Mouse (Mus musculus): ENCODE measurements around the gene Tmem151b. TPM values are rescaled to one million over a fixed set of nuclear protein-coding genes. Genes with fewer than 3 reads are reported as not detected.

Tmem151b gene
- polyA plus RNA-seq, 1 experiment from 2014 or later, result 29.3 TPM

DNA sequence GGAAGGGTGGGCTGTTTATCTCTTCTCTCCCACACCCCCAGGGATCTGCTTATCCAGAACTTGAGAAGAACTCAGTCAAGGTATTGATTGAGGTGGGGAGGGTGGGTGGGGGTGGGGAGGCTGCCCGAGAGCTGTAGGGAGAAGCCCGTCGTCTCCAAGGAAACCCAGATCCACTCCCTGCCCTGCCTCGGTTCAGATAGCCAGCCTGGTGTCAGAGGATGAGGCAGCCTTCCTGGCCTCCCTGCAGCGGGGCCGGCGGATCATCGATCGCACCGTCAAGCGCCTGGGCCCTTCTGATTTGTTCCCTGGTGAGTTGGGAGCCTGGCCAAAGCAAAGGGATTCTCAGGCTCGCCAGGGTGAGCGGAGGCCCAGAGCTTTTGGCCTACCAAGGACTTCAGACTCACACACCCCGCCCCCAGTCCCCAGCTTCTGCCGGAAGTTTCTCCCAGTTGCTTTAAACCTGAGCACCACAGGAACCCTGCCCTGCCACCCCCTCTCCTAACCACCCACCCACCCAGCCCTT is 34.2 kb downstream of the Tmem151b start:
- H3K9ac ChIP-seq (ENCODE audit: low read depth, low read length), result no peak overlapping the region
- no peaks in the 10 kb centered on the region for H3K9me3 ChIP-seq (ENCODE audit: control insufficient read depth, low read length)
- no peaks in the 10 kb centered on the region for H3K27me3 ChIP-seq (replicated peaks; ENCODE audit: control insufficient read depth, insufficient read depth, low read length)
- no peak for ATAC-seq
- no peak overlapping the region for H3K4me3 ChIP-seq (ENCODE audit: low read length)
- no peaks in the 10 kb centered on the region for H3K4me1 ChIP-seq (ENCODE audit: control insufficient read depth, insufficient read depth, low read depth, low read length)
- 52% methylated on average over 15 of the region's 15 CpGs for WGBS
- no peak overlapping the region for H3K4me2 ChIP-seq (ENCODE audit: low read length)
- H3K27ac ChIP-seq (ENCODE audit: low read depth, low read length), result no peak overlapping the region
- H3K36me3 ChIP-seq (ENCODE audit: control insufficient read depth, insufficient read depth, low read length), result peaks cover 3% of the 10 kb centered on the region; the same call in 1 of the 2 replicates

DNA sequence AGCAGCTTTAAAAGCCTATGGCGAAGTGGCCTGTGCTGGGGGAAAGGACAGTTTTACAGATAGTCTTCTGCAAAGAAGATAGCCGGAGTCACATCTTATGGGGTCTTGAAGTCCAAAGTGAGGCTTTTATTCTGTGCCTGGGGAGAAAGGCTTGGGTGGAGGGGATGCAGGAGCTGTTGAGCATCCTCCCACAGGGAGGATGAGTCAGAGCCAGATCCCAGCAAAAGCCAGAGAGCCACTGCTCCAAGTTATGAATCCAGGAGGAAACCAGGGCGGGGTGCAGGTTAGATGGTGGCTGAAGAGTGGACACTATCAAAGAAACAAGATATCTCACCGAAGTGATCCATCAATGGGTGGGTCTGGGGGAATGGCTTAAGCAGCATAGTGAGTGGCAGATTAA is 37.7 kb downstream of the Tmem151b start:
- Histone ChIP-seq H3K4me1 (ENCODE audit: control insufficient read depth, insufficient read depth, low read depth, low read length) (peaks cover 7% of the 10 kb centered on the region), H3K36me3 (ENCODE audit: control insufficient read depth, insufficient read depth, low read length) (peaks cover 13% of the 10 kb centered on the region), H3K9me3 (ENCODE audit: control insufficient read depth, low read length) (no peaks in the 10 kb centered on the region), H3K4me2 (ENCODE audit: low read length) (no peak overlapping the region), H3K9ac (ENCODE audit: low read depth, low read length) (no peak overlapping the region), H3K27me3 (replicated peaks; ENCODE audit: control insufficient read depth, insufficient read depth, low read length) (no peaks in the 10 kb centered on the region), H3K4me3 (ENCODE audit: low read length) (no peak overlapping the region), H3K27ac (ENCODE audit: low read depth, low read length) (no peak overlapping the region)
- 95% methylated on average over 4 of the region's 4 CpGs for WGBS
- no peak for ATAC-seq

DNA sequence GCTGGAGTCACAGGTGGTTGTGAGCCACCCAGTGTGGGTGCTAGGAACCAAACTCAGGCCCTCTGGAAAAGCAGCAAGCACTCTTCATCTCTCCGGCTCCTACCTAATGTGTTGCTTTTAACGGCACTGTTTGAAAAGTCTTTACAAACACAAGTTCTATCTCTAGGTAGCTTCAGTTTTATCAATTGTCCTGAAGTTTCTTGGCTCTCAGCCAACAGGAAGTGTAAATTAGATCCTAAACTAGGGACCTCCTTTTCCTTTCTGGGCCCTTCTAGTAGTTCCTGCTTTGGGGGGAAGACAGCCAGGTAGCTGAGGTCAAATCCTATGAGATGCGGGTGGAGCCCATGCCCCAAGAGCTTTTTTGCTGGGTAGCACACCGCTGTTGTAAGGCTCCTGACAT is 38.6 kb downstream of the Tmem151b start:
- no peaks in the 10 kb centered on the region for H3K27me3 ChIP-seq (replicated peaks; ENCODE audit: control insufficient read depth, insufficient read depth, low read length)
- no peaks in the 10 kb centered on the region for H3K9me3 ChIP-seq (ENCODE audit: control insufficient read depth, low read length)
- H3K4me2 ChIP-seq (ENCODE audit: low read length), result no peak overlapping the region
- peaks cover 7% of the 10 kb centered on the region for H3K4me1 ChIP-seq (ENCODE audit: control insufficient read depth, insufficient read depth, low read depth, low read length)
- H3K36me3 ChIP-seq (ENCODE audit: control insufficient read depth, insufficient read depth, low read length), result peaks cover 13% of the 10 kb centered on the region
- H3K27ac ChIP-seq (ENCODE audit: low read depth, low read length), result no peak overlapping the region
- WGBS, result 92% methylated on average over 4 of the region's 4 CpGs
- H3K9ac ChIP-seq (ENCODE audit: low read depth, low read length), result no peak overlapping the region
- no peak overlapping the region for H3K4me3 ChIP-seq (ENCODE audit: low read length)
- ATAC-seq, result no peak

DNA sequence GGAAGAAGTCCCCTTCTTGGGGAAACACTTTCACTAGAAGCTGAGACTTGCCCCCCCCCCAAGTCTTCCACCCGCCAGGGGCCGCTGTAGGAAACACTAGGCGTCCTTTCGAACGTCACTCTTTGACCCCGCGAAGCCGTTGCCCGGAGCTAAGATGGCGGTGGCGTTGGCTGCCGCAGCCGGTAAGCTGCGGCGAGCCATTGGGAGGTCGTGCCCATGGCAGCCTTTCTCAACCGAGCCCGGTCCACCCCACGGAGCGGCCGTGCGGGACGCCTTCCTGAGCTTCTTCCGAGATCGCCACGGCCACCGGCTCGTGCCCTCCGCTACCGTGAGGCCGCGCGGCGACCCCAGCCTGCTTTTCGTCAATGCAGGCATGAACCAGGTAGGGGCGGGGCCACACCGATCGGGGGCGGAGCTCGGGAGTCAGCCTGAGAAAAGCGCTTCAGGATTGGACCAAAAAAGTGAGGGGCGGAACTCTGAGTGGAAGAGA is 42.7 kb downstream of the Tmem151b start, which contains the start of gene Aars2:
Gene Aars2 (plus strand): TSS at position 142 of the 490 bp plus-strand sequence.
- peak within 1 kb of the TSS; percentile 85 for H3K4me3 ChIP-seq (ENCODE audit: low read length)
- peaks cover 13% of the 10 kb centered on the region for H3K36me3 ChIP-seq (ENCODE audit: control insufficient read depth, insufficient read depth, low read length)
- H3K4me1 ChIP-seq (ENCODE audit: control insufficient read depth, insufficient read depth, low read depth, low read length), result peaks cover 7% of the 10 kb centered on the region
- peak within 1 kb of the TSS; percentile 90 for H3K9ac ChIP-seq (ENCODE audit: low read depth, low read length)
- 1% methylated on average over 42 of the region's 42 CpGs for WGBS
- peak within 1 kb of the TSS; percentile 49 for H3K4me2 ChIP-seq (ENCODE audit: low read length)
- peak within 1 kb of the TSS; percentile 97 for H3K27ac ChIP-seq (ENCODE audit: low read depth, low read length)
- ATAC-seq, result peak; percentile 95
- H3K9me3 ChIP-seq (ENCODE audit: control insufficient read depth, low read length), result no peaks in the 10 kb centered on the region
- no peaks in the 10 kb centered on the region for H3K27me3 ChIP-seq (replicated peaks; ENCODE audit: control insufficient read depth, insufficient read depth, low read length)

DNA sequence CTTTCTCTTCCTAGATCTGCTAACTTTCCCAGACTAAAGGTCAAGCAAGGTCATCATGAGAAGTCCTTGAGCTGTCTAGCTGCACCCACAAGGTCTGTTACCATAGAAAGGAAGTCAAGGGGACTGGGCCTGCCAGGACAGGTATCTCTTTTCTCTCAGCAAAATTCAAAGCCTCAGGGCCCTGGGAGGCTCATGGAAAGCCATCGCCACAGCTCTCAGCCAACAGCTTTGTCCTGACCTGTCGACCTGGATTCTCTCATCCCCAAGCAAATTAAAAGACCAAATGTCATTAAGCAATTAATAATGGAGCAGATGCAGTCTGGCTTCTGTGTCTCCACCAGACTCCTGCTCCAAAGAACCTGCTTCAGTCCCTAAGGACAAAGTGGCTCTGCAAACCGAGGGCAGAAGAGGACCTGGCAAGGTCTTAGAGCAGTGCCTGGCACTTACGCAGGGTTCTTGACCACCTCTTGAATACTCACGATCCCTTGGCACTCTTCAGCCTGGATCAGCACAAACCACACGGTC is 43.5 kb downstream of the Tmem151b start:
- 75% methylated on average over 6 of the region's 6 CpGs for WGBS
- no peaks in the 10 kb centered on the region for H3K27me3 ChIP-seq (replicated peaks; ENCODE audit: control insufficient read depth, insufficient read depth, low read length)
- no peak overlapping the region for H3K4me2 ChIP-seq (ENCODE audit: low read length)
- 0 out of 2 replicates have a peak, but pooled peaks have one; percentile 3 for ATAC-seq
- no peak overlapping the region for H3K4me3 ChIP-seq (ENCODE audit: low read length)
- no peaks in the 10 kb centered on the region for H3K9me3 ChIP-seq (ENCODE audit: control insufficient read depth, low read length)
- peaks cover 13% of the 10 kb centered on the region for H3K36me3 ChIP-seq (ENCODE audit: control insufficient read depth, insufficient read depth, low read length)
- H3K9ac ChIP-seq (ENCODE audit: low read depth, low read length), result no peak overlapping the region
- no peak overlapping the region for H3K27ac ChIP-seq (ENCODE audit: low read depth, low read length)
- peaks cover 7% of the 10 kb centered on the region for H3K4me1 ChIP-seq (ENCODE audit: control insufficient read depth, insufficient read depth, low read depth, low read length)

DNA sequence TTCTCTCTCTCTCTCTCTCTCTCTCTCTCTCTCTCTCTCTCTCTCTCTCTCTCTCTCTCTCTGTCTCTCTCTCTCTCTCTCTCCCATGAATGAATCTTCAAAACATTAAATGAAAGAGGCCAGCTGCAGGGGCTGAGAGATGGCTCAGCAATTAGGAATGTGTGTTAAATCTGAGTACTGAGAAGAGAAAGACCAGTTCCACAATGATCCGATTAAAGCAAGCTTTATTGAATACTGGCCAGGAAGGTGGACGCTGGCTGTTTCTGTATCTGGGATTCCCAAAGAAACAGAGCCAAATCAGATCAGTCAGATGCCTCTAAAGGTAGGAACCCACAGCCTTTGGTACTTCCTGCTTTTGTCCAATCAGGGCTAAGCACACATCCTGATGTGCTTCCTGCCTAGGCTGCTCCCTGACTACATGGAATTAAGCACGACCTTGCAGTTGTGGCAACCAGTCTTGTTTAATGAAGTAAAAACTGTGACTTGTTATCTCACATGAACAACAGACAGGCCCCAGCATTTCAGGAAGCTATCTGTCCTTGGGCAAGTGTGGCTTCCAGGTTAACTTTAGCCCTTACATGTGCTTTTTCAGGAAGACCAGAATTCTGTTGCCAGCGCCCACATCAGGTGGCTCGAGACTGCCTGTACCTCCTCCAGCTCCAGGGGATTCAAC is 46.0 kb downstream of the Tmem151b start:
- Histone ChIP-seq H3K27me3 (replicated peaks; ENCODE audit: control insufficient read depth, insufficient read depth, low read length) (no peaks in the 10 kb centered on the region), H3K36me3 (ENCODE audit: control insufficient read depth, insufficient read depth, low read length) (peaks cover under 1% of the 10 kb centered on the region; the same call in 1 of the 2 replicates), H3K27ac (ENCODE audit: low read depth, low read length) (no peak overlapping the region), H3K4me2 (ENCODE audit: low read length) (no peak overlapping the region), H3K4me1 (ENCODE audit: control insufficient read depth, insufficient read depth, low read depth, low read length) (peaks cover 7% of the 10 kb centered on the region), H3K4me3 (ENCODE audit: low read length) (no peak overlapping the region), H3K9me3 (ENCODE audit: control insufficient read depth, low read length) (no peaks in the 10 kb centered on the region), H3K9ac (ENCODE audit: low read depth, low read length) (no peak overlapping the region)
- 66% methylated on average over 5 of the region's 5 CpGs for WGBS
- ATAC-seq, result no peak

DNA sequence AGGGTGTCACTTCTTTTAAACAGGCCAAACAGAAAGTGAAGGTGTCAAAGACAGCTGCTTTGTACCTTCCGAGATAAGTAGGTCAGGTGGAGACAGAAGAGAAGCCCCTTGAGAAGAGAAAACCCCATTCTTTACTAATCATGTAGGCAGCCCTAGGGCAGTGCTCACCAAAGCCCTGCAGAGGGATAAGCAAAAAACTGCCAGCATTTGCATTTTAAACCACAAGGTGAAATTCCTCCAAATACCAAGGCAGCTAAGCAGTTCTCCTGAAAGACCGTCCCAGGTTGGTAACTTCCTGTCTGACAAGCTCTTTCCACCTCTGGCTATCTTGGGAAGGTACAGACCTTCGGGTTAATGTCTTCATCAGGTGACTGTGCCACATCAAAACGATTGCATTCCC is 47.2 kb downstream of the Tmem151b start:
- H3K4me3 ChIP-seq (ENCODE audit: low read length), result no peak overlapping the region
- H3K9me3 ChIP-seq (ENCODE audit: control insufficient read depth, low read length), result no peaks in the 10 kb centered on the region
- no peak overlapping the region for H3K27ac ChIP-seq (ENCODE audit: low read depth, low read length)
- H3K4me2 ChIP-seq (ENCODE audit: low read length), result no peak overlapping the region
- H3K9ac ChIP-seq (ENCODE audit: low read depth, low read length), result no peak overlapping the region
- no peaks in the 10 kb centered on the region for H3K27me3 ChIP-seq (replicated peaks; ENCODE audit: control insufficient read depth, insufficient read depth, low read length)
- H3K4me1 ChIP-seq (ENCODE audit: control insufficient read depth, insufficient read depth, low read depth, low read length), result peaks cover 3% of the 10 kb centered on the region
- no peaks in the 10 kb centered on the region for H3K36me3 ChIP-seq (ENCODE audit: control insufficient read depth, insufficient read depth, low read length)
- ATAC-seq, result no peak
- 62% methylated on average over 4 of the region's 4 CpGs for WGBS

DNA sequence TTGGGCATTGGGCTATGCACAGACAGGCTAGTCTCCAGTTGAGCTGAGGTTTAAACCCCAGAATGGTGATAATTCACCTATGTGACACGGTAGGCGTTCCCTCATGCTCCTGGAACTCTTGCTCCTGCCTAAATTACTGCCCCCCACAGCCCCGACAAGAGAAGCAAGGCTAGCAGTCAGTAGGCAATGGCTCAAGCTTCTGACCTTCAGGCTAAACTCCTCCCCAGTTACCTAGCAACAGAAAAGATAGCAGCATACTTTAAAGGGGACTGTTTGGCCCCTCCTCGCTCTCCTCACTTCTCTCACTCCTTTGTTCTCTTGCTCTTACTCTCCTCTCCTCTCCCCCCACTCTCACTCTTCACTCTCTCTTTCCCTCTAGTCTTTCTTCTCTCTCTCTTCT is 48.5 kb downstream of the Tmem151b start:
- ATAC-seq, result no peak
- no peaks in the 10 kb centered on the region for H3K27me3 ChIP-seq (replicated peaks; ENCODE audit: control insufficient read depth, insufficient read depth, low read length)
- H3K4me1 ChIP-seq (ENCODE audit: control insufficient read depth, insufficient read depth, low read depth, low read length), result no peaks in the 10 kb centered on the region
- no peaks in the 10 kb centered on the region for H3K9me3 ChIP-seq (ENCODE audit: control insufficient read depth, low read length)
- H3K4me2 ChIP-seq (ENCODE audit: low read length), result no peak overlapping the region
- H3K4me3 ChIP-seq (ENCODE audit: low read length), result no peak overlapping the region
- H3K27ac ChIP-seq (ENCODE audit: low read depth, low read length), result no peak overlapping the region
- whole genome bisulfite sequencing, result 30% methylated on average over 4 of the region's 4 CpGs
- H3K9ac ChIP-seq (ENCODE audit: low read depth, low read length), result no peak overlapping the region
- no peaks in the 10 kb centered on the region for H3K36me3 ChIP-seq (ENCODE audit: control insufficient read depth, insufficient read depth, low read length)

DNA sequence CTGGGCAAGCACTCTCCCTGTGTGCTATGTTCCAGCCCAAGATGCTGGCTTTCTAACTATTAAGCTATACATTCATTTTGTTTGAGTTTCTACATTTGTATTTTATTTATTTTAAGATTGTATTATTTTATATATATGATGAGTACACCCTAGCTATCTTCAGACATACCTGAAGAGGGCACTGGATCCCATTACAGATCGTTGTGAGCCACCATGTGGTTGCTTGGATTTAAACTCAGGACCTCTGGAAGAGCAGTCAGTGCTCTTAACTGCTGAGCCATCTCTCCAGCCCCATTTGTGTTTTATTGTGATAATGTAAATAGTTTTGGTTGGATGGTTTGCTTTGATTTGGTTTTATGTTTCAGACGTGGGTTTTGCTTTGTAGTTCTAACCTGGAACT is 50.0 kb downstream of the Tmem151b start:
- H3K36me3 ChIP-seq (ENCODE audit: control insufficient read depth, insufficient read depth, low read length), result no peaks in the 10 kb centered on the region
- H3K27me3 ChIP-seq (replicated peaks; ENCODE audit: control insufficient read depth, insufficient read depth, low read length), result no peaks in the 10 kb centered on the region
- no peak overlapping the region for H3K9ac ChIP-seq (ENCODE audit: low read depth, low read length)
- no peak overlapping the region for H3K27ac ChIP-seq (ENCODE audit: low read depth, low read length)
- H3K4me3 ChIP-seq (ENCODE audit: low read length), result no peak overlapping the region
- no peaks in the 10 kb centered on the region for H3K4me1 ChIP-seq (ENCODE audit: control insufficient read depth, insufficient read depth, low read depth, low read length)
- no peak for ATAC-seq
- WGBS, result 55% methylated on average over 2 of the region's 2 CpGs
- H3K9me3 ChIP-seq (ENCODE audit: control insufficient read depth, low read length), result no peaks in the 10 kb centered on the region
- no peak overlapping the region for H3K4me2 ChIP-seq (ENCODE audit: low read length)

All from hindbrain, embryonic 16.5 days (tissue).